Mouse (Mus musculus) kidney, adult 2 months (tissue): ENCODE data around the gene Dcaf7.

Experiments
- CTCF ChIP-seq: fragments of 200-500 bp; conservative IDR thresholded peaks from 2 replicates; pipeline ENCODE4 v1.5.1; 2011; ENCODE audit warnings: low read depth, mild to moderate bottlenecking, control low read depth, low read length, moderate library complexity, mixed read lengths; ENCODE audit not compliant: insufficient read depth, insufficient read length
- POLR2A ChIP-seq: fragments of 200-500 bp; IDR thresholded peaks from one replicate; pipeline ENCODE4 v1.6.1; 2011; ENCODE audit warnings: low read depth, low read length, control low read depth

- no peak for TF ChIP-seq CTCF
- TF ChIP-seq POLR2A, result no peak
Observed at GRCm38 (mm10) chr11:106046584-106046983, 9.9 kb downstream of the Dcaf7 start.
